Mouse (Mus musculus) cerebellum, adult 2 months (tissue): ENCODE data around the gene Sycp2.

ENCODE experiments used
- CTCF ChIP-seq: fragments of 200-500 bp; IDR thresholded peaks from 2 replicates; pipeline ENCODE4 v1.5.1; 2011; ENCODE audit warnings: low read depth, mild to moderate bottlenecking, control low read depth, low read length, moderate library complexity, borderline replicate concordance; ENCODE audit not compliant: insufficient read depth
- POLR2A ChIP-seq: fragments of 200-500 bp; IDR thresholded peaks from 2 replicates; pipeline ENCODE4 v1.6.1; 2011; ENCODE audit warnings: low read length, control low read depth, borderline replicate concordance; ENCODE audit not compliant: insufficient read depth

GRCm38 (mm10) chr2:178321271-178321670 lies 86.2 kb downstream of the Sycp2 start:
- no peak for TF ChIP-seq CTCF
- no peak for TF ChIP-seq POLR2A
